Mouse (Mus musculus): ENCODE results near the gene Vmp1.

The Vmp1 gene

GRCm38 (mm10) chr11:86585598-86585984, 98.0 kb downstream of the Vmp1 start:
- DNase-seq (ENCODE audit: low read depth, low spot score), result no peak

GRCm38 (mm10) chr11:86584898-86585597, 98.6 kb downstream of the Vmp1 start:
- no peak for DNase-seq (ENCODE audit: low read depth, low spot score)

- DNase-seq (ENCODE audit: low read depth, low spot score), result no peak
These were observed 99.4 kb downstream of the Vmp1 start for GRCm38 (mm10) chr11:86583990-86584897.

- DNase-seq (ENCODE audit: low read depth, low spot score), result no peak
These were observed 100.3 kb downstream of the Vmp1 start for GRCm38 (mm10) chr11:86583313-86583825.

- no peak for DNase-seq (ENCODE audit: low read depth, low spot score)
These were observed 100.9 kb downstream of the Vmp1 start for GRCm38 (mm10) chr11:86582543-86583260.

- no peak for DNase-seq (ENCODE audit: low read depth, low spot score)
These were observed 101.6 kb downstream of the Vmp1 start for GRCm38 (mm10) chr11:86581943-86582542.

- DNase-seq (ENCODE audit: low read depth, low spot score), result no peak
These were observed 102.3 kb downstream of the Vmp1 start for GRCm38 (mm10) chr11:86581250-86581753.

GRCm38 (mm10) chr11:86580319-86581113, 103.1 kb downstream of the Vmp1 start:
- no peak for DNase-seq (ENCODE audit: low read depth, low spot score)

- DNase-seq (ENCODE audit: low read depth, low spot score), result no peak
These were observed 103.8 kb downstream of the Vmp1 start for GRCm38 (mm10) chr11:86579731-86580318.

GRCm38 (mm10) chr11:86578809-86579730, 104.6 kb downstream of the Vmp1 start:
- DNase-seq (ENCODE audit: low read depth, low spot score), result peak; percentile 45

GRCm38 (mm10) chr11:86578106-86578808, 105.4 kb downstream of the Vmp1 start:
- DNase-seq (ENCODE audit: low read depth, low spot score), result no peak

GRCm38 (mm10) chr11:86577231-86577630, 106.4 kb downstream of the Vmp1 start:
- peak; percentile 37 for DNase-seq (ENCODE audit: low read depth, low spot score)

GRCm38 (mm10) chr11:86575632-86576378, 107.8 kb downstream of the Vmp1 start:
- no peak for DNase-seq (ENCODE audit: low read depth, low spot score)

GRCm38 (mm10) chr11:86574408-86574807, 109.2 kb downstream of the Vmp1 start:
- DNase-seq (ENCODE audit: low read depth, low spot score), result no peak

GRCm38 (mm10) chr11:86573646-86574231, 109.9 kb downstream of the Vmp1 start:
- no peak for DNase-seq (ENCODE audit: low read depth, low spot score)

GRCm38 (mm10) chr11:86572623-86573022, 111.0 kb downstream of the Vmp1 start:
- DNase-seq (ENCODE audit: low read depth, low spot score), result no peak

GRCm38 (mm10) chr11:86571871-86572270, 111.8 kb downstream of the Vmp1 start:
- DNase-seq (ENCODE audit: low read depth, low spot score), result no peak
